Mouse (Mus musculus) olfactory bulb, adult 2 months (tissue): Measurements from ENCODE around the gene Fto. TPM values are rescaled to one million over a fixed set of nuclear protein-coding genes. Genes with fewer than 3 reads are reported as not detected.

Experiments
- H3K27ac ChIP-seq: fragments of 200-500 bp; 2 replicates; pipeline ENCODE4 v1.5.1; 2012; ENCODE audit warnings: low read depth, low read length; ENCODE audit not compliant: insufficient read depth
- H3K4me1 ChIP-seq: fragments of 200-500 bp; 2 replicates; pipeline ENCODE4 v1.6.1; 2012; ENCODE audit warnings: low read length; ENCODE audit not compliant: control insufficient read depth, insufficient read depth
- H3K4me3 ChIP-seq: fragments of 200-500 bp; 2 replicates; pipeline ENCODE4 v1.5.1; 2012; ENCODE audit warnings: mild to moderate bottlenecking, low read depth, low read length, moderate library complexity; ENCODE audit not compliant: insufficient read depth
- CTCF ChIP-seq: fragments of 200-500 bp; IDR thresholded peaks from 2 replicates; pipeline ENCODE4 v1.5.1; 2012; ENCODE audit warnings: low read depth, mild to moderate bottlenecking, low read length, moderate library complexity; ENCODE audit not compliant: insufficient read depth
- POLR2A ChIP-seq: fragments of 200-500 bp; IDR thresholded peaks from 2 replicates; pipeline ENCODE4 v1.6.1; 2012; ENCODE audit warnings: mild to moderate bottlenecking, low read depth, low read length, moderate library complexity; ENCODE audit not compliant: insufficient read depth
- WGBS: fragments of 180-500 bp; shearing (Covaris S2); methylation state at CpG from one replicate; pipeline ENCODE4 v1.1.7; 2018; 5-methylcytosine and 5-hydroxymethylcytosine counted together
- polyA plus RNA-seq: library from polyadenylated mRNA; stranded (reverse); fragments of >200 nt; gene quantifications from 2 replicates; pipeline ENCODE4 v1.2.4, GENCODE M21; 2012; ENCODE audit warnings: low replicate concordance; ENCODE audit not compliant: missing spikeins, insufficient read depth, insufficient read length

Gene Fto
- polyA plus RNA-seq, 1 experiment, result not detected

GRCm38 (mm10) chr8:91504891-91505290, 191.6 kb downstream of the Fto start:
- H3K4me3 ChIP-seq, result no peak overlapping the region
- TF ChIP-seq POLR2A (no peak), CTCF (no peak)
- H3K27ac ChIP-seq, result no peak overlapping the region
- WGBS, result 63% methylated on average over 10 of the region's 10 CpGs
- H3K4me1 ChIP-seq, result peaks cover 13% of the 10 kb centered on the region

GRCm38 (mm10) chr8:91505411-91505954, 192.2 kb downstream of the Fto start:
- H3K27ac ChIP-seq, result no peak overlapping the region
- TF ChIP-seq CTCF (no peak), POLR2A (no peak)
- H3K4me1 ChIP-seq, result peaks cover 15% of the 10 kb centered on the region
- WGBS, result 94% methylated on average over 8 of the region's 8 CpGs
- no peak overlapping the region for H3K4me3 ChIP-seq

- H3K4me1 ChIP-seq, result peaks cover 18% of the 10 kb centered on the region
- WGBS, result 86% methylated on average over 4 of the region's 4 CpGs
- H3K27ac ChIP-seq, result no peak overlapping the region
- TF ChIP-seq CTCF (no peak), POLR2A (no peak)
- no peak overlapping the region for H3K4me3 ChIP-seq
Observed at GRCm38 (mm10) chr8:91505997-91506672, 192.8 kb downstream of the Fto start.

- no peak overlapping the region for H3K27ac ChIP-seq
- H3K4me3 ChIP-seq, result no peak overlapping the region
- WGBS, result 93% methylated on average over 6 of the region's 6 CpGs
- peaks cover 18% of the 10 kb centered on the region for H3K4me1 ChIP-seq
- TF ChIP-seq POLR2A (no peak), CTCF (no peak)
Observed at GRCm38 (mm10) chr8:91506682-91507257, 193.4 kb downstream of the Fto start.

GRCm38 (mm10) chr8:91507681-91508097, 194.4 kb downstream of the Fto start:
- WGBS, result 48% methylated on average over 7 of the region's 7 CpGs
- TF ChIP-seq POLR2A (no peak), CTCF (no peak)

GRCm38 (mm10) chr8:91508284-91508683, 195.0 kb downstream of the Fto start:
- no peak overlapping the region for H3K27ac ChIP-seq
- no peak for TF ChIP-seq CTCF
- TF ChIP-seq POLR2A, result no peak
- WGBS, result 89% methylated on average over 4 of the region's 4 CpGs
- H3K4me1 ChIP-seq, result peaks cover 18% of the 10 kb centered on the region
- H3K4me3 ChIP-seq, result no peak overlapping the region

More at GRCm38 (mm10) chr8:91507681-91508097, 194.4 kb downstream of the Fto start:
- Histone ChIP-seq H3K4me1 (peaks cover 18% of the 10 kb centered on the region), H3K27ac (no peak overlapping the region), H3K4me3 (no peak overlapping the region)

GRCm38 (mm10) chr8:91509206-91509899, 196.0 kb downstream of the Fto start:
- Histone ChIP-seq H3K4me1 (peaks cover 11% of the 10 kb centered on the region), H3K4me3 (no peak overlapping the region), H3K27ac (no peak overlapping the region)
- TF ChIP-seq CTCF (no peak), POLR2A (no peak)
- 82% methylated on average over 8 of the region's 8 CpGs for WGBS

GRCm38 (mm10) chr8:91509900-91510260, 196.6 kb downstream of the Fto start:
- 80% methylated on average over 6 of the region's 6 CpGs for WGBS
- TF ChIP-seq POLR2A, result no peak
- TF ChIP-seq CTCF, result no peak

GRCm38 (mm10) chr8:91510716-91511115, 197.4 kb downstream of the Fto start:
- H3K27ac ChIP-seq, result no peak overlapping the region
- no peak for TF ChIP-seq CTCF
- no peak for TF ChIP-seq POLR2A
- H3K4me1 ChIP-seq, result peaks cover 7% of the 10 kb centered on the region; the same call in 1 of the 2 replicates
- H3K4me3 ChIP-seq, result no peak overlapping the region
- WGBS, result 49% methylated on average over 5 of the region's 5 CpGs

More at GRCm38 (mm10) chr8:91509900-91510260, 196.6 kb downstream of the Fto start:
- no peak overlapping the region for H3K4me3 ChIP-seq
- peaks cover 7% of the 10 kb centered on the region; the same call in 1 of the 2 replicates for H3K4me1 ChIP-seq
- no peak overlapping the region for H3K27ac ChIP-seq
